Mouse (Mus musculus) hindbrain, embryonic 14.5 days (tissue): ENCODE results near the gene Thada. TPM values are rescaled to one million over a fixed set of nuclear protein-coding genes. Genes with fewer than 3 reads are reported as not detected.

Source experiments
- ATAC-seq: fragments of 200-750 bp; cut with Nextera tagmentation; 2 replicates; pipeline ENCODE4 v1.8.0; 2017; ENCODE audit warnings: moderate number of reproducible peaks, mild to moderate bottlenecking, moderate TSS enrichment, moderate library complexity; ENCODE audit not compliant: low FRiP score
- DNase-seq: peaks from one replicate; pipeline ENCODE4 v3.0.0-alpha.2; 2015; ENCODE audit warnings: low spot score
- H3K27ac ChIP-seq: fragments of 300-500 bp; sonication (generic); 2 replicates; pipeline ENCODE4 v1.5.1; 2014; ENCODE audit warnings: mild to moderate bottlenecking, moderate library complexity
- H3K27me3 ChIP-seq: fragments of 300-500 bp; sonication (generic); 2 replicates; pipeline ENCODE4 v1.6.1; 2014; ENCODE audit warnings: mild to moderate bottlenecking, low read length, mixed read lengths; ENCODE audit not compliant: control insufficient read depth, insufficient read depth
- H3K36me3 ChIP-seq: fragments of 300-500 bp; sonication (generic); replicated peaks from 2 replicates; pipeline ENCODE4 v1.6.1; 2014; ENCODE audit not compliant: control insufficient read depth, insufficient read depth
- H3K4me1 ChIP-seq: fragments of 300-500 bp; sonication (generic); replicated peaks from 2 replicates; pipeline ENCODE4 v1.6.1; 2014; ENCODE audit warnings: antibody characterized with exemption, low read length, mixed read lengths; ENCODE audit not compliant: control insufficient read depth, insufficient read depth
- H3K4me2 ChIP-seq: fragments of 300-500 bp; sonication (generic); replicated peaks from 2 replicates; pipeline ENCODE4 v1.6.1; 2014; ENCODE audit warnings: mild to moderate bottlenecking, moderate library complexity
- H3K4me3 ChIP-seq: fragments of 300-500 bp; sonication (generic); replicated peaks from 2 replicates; pipeline ENCODE4 v1.5.1; 2014; ENCODE audit warnings: mild to moderate bottlenecking, low read length
- H3K9ac ChIP-seq: fragments of 300-500 bp; sonication (generic); 2 replicates; pipeline ENCODE4 v1.6.1; 2014
- H3K9me3 ChIP-seq: fragments of 300-500 bp; sonication (generic); 2 replicates; pipeline ENCODE4 v1.6.1; 2016; ENCODE audit warnings: low read length; ENCODE audit not compliant: control insufficient read depth
- WGBS: fragments of 180-500 bp; shearing (Covaris S2); extraction: QIAGEN DNeasy Blood & Tissue Kit; methylation state at CpG from one replicate; pipeline ENCODE4 v1.1.7; 2014; 5-methylcytosine and 5-hydroxymethylcytosine counted together
- polyA plus RNA-seq: library from polyadenylated mRNA; unstranded; fragments of >200 nt; fragmentation: Nextera tagmentation; extraction: Ambion mirVana; gene quantifications from 2 replicates; pipeline ENCODE4 v1.2.1, GENCODE M21; 2014

The Thada gene
- polyA plus RNA-seq, 1 experiment from 2014 or later: 9.0 TPM

DNA sequence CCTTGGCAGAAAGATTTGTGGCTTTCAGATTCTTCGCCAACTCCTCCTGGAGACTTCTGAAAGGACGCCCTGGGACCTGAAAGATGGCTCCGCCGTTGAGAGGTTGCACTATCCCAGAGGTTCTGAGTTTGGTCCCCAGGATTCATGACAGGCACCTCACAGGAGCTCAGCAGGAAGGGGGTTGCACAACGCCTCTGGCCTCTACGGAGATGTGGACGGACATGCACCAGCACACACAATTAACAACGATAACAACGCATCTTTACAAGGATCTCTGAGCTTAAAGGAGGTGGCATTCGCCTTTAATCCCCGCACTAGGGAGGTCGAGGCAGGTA lies 307.6 kb downstream of the Thada start:
- no peak for ATAC-seq
- no peaks in the 10 kb centered on the region for H3K27me3 ChIP-seq
- H3K36me3 ChIP-seq: no peaks in the 10 kb centered on the region
- no peak overlapping the region for H3K27ac ChIP-seq
- H3K9me3 ChIP-seq: no peaks in the 10 kb centered on the region
- no peaks in the 10 kb centered on the region; the same call in 1 of the 2 replicates for H3K4me1 ChIP-seq
- 82% methylated on average over 12 of the region's 12 CpGs for WGBS
- no peak overlapping the region for H3K9ac ChIP-seq
- DNase-seq: no peak
- H3K4me2 ChIP-seq: no peak overlapping the region
- H3K4me3 ChIP-seq: no peak overlapping the region

- no peaks in the 10 kb centered on the region; the same call in 1 of the 2 replicates for H3K4me1 ChIP-seq
- WGBS: 71% methylated on average over 6 of the region's 6 CpGs
- no peaks in the 10 kb centered on the region for H3K36me3 ChIP-seq
- H3K27me3 ChIP-seq: no peaks in the 10 kb centered on the region
- H3K27ac ChIP-seq: no peak overlapping the region
- no peak overlapping the region for H3K4me3 ChIP-seq
- H3K9ac ChIP-seq: no peak overlapping the region
- DNase-seq (no peak), ATAC-seq (no peak)
- H3K4me2 ChIP-seq: no peak overlapping the region
- no peaks in the 10 kb centered on the region for H3K9me3 ChIP-seq
Observed at GRCm38 (mm10) chr17:84157743-84158460, 308.1 kb downstream of the Thada start.

GRCm38 (mm10) chr17:84156748-84157742 lies 309.0 kb downstream of the Thada start:
- ATAC-seq: no peak
- Histone ChIP-seq H3K4me2 (no peak overlapping the region), H3K27ac (no peak overlapping the region), H3K4me1 (no peaks in the 10 kb centered on the region; the same call in 1 of the 2 replicates), H3K4me3 (no peak overlapping the region), H3K36me3 (no peaks in the 10 kb centered on the region), H3K9me3 (no peaks in the 10 kb centered on the region), H3K27me3 (no peaks in the 10 kb centered on the region), H3K9ac (no peak overlapping the region)
- no peak for DNase-seq
- 39% methylated on average over 19 of the region's 19 CpGs for WGBS

DNA sequence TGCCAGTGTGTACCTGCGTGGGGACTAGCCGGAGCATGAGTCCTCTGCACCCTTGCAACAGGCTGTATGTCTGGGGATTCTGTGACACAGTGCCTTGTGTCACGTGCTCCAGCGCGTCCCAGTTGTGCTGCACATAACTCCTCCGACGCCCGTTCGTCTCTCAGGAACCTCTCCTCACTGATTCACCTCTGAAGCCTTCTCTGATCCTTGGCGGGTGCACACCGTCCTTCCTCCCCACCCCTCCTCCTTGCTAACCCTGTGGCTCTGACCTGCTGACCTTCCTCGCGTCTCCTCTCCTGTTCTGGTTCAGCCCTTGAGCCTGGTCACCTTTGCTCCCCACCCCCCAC lies 309.8 kb downstream of the Thada start:
- H3K36me3 ChIP-seq: no peaks in the 10 kb centered on the region
- 58% methylated on average over 13 of the region's 13 CpGs for WGBS
- H3K27ac ChIP-seq: no peak overlapping the region
- no peak for DNase-seq
- no peaks in the 10 kb centered on the region; the same call in 1 of the 2 replicates for H3K4me1 ChIP-seq
- H3K9me3 ChIP-seq: no peaks in the 10 kb centered on the region
- H3K4me2 ChIP-seq: no peak overlapping the region
- no peaks in the 10 kb centered on the region for H3K27me3 ChIP-seq
- H3K9ac ChIP-seq: no peak overlapping the region
- H3K4me3 ChIP-seq: no peak overlapping the region
- no peak for ATAC-seq

DNA sequence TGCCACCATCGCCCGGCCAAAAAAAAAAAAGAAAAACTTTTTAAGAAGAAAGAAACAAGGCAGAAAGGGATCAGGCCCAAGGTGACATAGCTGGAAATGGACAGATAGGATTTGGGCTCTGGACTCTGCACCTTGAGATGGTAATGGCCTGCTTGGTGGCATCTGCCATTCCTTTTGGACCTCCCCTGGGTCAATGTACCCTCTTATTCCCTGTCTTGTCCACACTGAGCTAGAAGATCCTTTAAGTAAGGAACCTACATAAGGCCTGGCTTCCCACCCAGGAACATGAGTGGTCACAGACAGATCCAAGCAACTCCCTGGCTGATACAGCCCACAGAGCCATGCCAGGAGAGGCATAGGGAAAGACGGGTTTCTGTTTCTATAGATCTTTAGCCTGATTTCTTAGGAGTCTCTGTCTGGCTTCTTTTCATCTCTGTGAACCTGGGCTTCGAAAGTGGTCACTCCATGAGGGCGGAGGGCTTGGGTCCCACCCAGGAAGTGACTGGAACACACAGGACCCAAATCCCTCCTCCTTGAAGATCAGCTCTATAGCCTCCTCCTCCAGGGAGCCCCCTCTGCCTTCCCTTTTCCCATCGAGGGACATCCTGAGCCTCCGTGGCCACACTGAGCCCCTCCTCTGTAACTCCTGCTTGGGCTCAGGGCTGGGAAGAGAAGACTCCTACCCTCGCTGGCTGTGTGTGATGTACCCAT lies 310.3 kb downstream of the Thada start:
- no peaks in the 10 kb centered on the region for H3K4me1 ChIP-seq
- H3K9ac ChIP-seq: no peak overlapping the region
- no peaks in the 10 kb centered on the region for H3K27me3 ChIP-seq
- no peak overlapping the region for H3K4me3 ChIP-seq
- no peak overlapping the region for H3K4me2 ChIP-seq
- H3K27ac ChIP-seq: no peak overlapping the region
- WGBS: 88% methylated on average over 8 of the region's 8 CpGs
- ATAC-seq (no peak), DNase-seq (no peak)
- H3K9me3 ChIP-seq: no peaks in the 10 kb centered on the region
- no peaks in the 10 kb centered on the region for H3K36me3 ChIP-seq

DNA sequence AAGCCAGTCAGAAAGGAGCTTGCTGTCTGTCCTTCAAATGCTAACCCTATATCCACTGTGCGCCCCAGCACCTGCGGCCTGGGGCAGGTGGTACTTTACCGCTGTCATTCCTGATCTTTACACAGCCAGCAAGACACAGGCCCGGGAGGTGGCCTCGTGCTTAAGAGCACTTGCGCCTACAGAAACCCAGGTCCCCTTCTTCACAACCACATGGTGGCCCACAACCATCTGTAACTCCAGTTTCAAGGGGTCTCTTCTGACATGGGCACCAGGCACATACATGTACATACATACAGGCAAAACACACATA lies 311.0 kb downstream of the Thada start:
- H3K36me3 ChIP-seq: no peaks in the 10 kb centered on the region
- no peak for ATAC-seq
- H3K4me3 ChIP-seq: no peak overlapping the region
- no peak overlapping the region for H3K4me2 ChIP-seq
- no peaks in the 10 kb centered on the region for H3K27me3 ChIP-seq
- H3K4me1 ChIP-seq: no peaks in the 10 kb centered on the region
- H3K9ac ChIP-seq: no peak overlapping the region
- WGBS: 90% methylated on average over 6 of the region's 6 CpGs
- H3K27ac ChIP-seq: no peak overlapping the region
- no peaks in the 10 kb centered on the region for H3K9me3 ChIP-seq
- DNase-seq: no peak

DNA sequence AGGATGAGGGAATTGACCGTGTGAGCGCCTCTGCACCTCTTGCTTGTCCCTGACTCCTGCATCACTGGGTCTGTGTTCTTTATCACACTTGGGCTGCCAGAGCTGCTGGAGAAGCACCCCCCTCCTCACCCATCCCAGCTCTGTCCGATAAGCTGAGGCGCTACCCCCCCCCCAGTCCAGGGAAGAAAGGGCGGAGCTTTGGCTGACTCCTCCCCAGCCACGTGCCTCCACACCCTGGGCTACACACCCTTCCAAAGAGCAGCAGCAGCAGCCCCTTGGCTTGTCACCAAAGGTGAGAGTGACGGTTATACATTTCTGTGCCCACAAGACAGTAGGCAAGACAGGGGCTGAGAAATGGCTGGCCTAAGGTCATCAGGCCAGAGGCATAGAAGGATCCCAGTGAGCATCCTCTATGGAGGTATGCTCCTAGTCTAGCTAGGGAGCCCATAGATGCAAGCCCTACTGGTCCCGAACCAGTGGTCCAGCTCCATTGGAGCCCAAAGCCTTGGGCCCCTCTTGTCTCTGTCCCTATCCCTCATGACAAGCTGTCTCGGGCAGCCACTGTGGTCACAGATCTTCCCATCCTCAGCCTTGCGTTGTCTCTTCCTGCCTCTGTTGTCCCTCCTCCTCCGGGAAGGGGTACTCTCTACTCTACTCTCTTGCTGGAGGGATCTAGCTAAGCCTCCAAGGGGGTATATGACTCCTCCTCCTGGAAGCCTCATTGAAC lies 311.5 kb downstream of the Thada start:
- 85% methylated on average over 11 of the region's 11 CpGs for WGBS
- no peak overlapping the region for H3K27ac ChIP-seq
- no peaks in the 10 kb centered on the region for H3K9me3 ChIP-seq
- DNase-seq: no peak
- H3K9ac ChIP-seq: no peak overlapping the region
- H3K4me3 ChIP-seq: no peak overlapping the region
- H3K4me1 ChIP-seq: no peaks in the 10 kb centered on the region
- H3K36me3 ChIP-seq: no peaks in the 10 kb centered on the region
- H3K4me2 ChIP-seq: no peak overlapping the region
- ATAC-seq: no peak
- no peaks in the 10 kb centered on the region for H3K27me3 ChIP-seq

- 81% methylated on average over 12 of the region's 12 CpGs for WGBS
- DNase-seq: no peak
Observed at GRCm38 (mm10) chr17:84152976-84153786, 312.8 kb downstream of the Thada start.

More at GRCm38 (mm10) chr17:84152976-84153786, 312.8 kb downstream of the Thada start:
- H3K27ac ChIP-seq: no peak overlapping the region
- H3K9me3 ChIP-seq: no peaks in the 10 kb centered on the region
- H3K4me3 ChIP-seq: no peak overlapping the region
- H3K4me2 ChIP-seq: no peak overlapping the region
- H3K9ac ChIP-seq: no peak overlapping the region
- no peaks in the 10 kb centered on the region for H3K27me3 ChIP-seq
- no peaks in the 10 kb centered on the region for H3K36me3 ChIP-seq
- ATAC-seq: no peak
- no peaks in the 10 kb centered on the region for H3K4me1 ChIP-seq
